Comparison of ENCODE assay signal across 8 mouse cellular contexts in the genomic region with DNA sequence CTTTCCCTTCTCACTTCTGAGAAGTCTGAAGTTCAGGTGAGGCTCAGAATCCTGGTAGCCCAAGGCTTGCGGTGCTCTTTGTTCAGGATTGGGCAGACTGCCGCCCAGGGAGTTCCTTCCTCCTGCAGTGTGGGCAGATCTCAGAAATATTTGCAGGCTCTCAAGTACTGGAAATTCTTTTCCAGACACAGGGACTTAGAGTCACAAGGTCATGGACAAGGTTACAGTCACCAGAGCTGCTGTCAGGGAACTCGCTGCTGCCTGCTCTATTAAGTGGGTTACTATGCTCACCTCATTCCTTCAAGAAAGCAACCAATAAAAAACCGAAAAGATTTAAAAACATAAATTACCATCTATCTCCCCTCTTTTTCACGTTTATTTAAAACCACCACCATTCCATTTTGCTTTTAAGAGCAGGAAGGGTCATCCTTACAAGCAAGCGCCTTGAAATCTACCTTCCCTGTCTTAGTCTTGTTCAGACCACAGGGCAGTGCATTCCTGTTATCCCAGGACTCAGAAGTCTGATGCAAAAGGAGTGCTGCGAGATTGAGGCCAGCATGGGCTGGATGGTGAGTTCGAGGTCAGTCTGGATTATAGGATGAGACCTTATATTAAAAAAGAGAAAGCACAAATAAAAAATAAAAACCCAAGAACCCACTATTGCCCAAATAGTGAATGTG. TPM values are rescaled to one million over a fixed set of nuclear protein-coding genes. Genes with fewer than 3 reads are reported as not detected.
A peak's percentile ranks its signal among the peaks of the same experiment; 100 is the strongest.
DNase-seq lines count a peak whose midpoint lies in the region; ATAC-seq and TF ChIP-seq lines count a peak whose summit lies in the region.

No protein-coding gene starts in this region.

- no peak overlapping the region for H3K27ac ChIP-seq in lung, postnatal 0 days (ENCODE audit: low read length)
- no peak overlapping the region for H3K27ac ChIP-seq in limb, embryonic 12.5 days
- no peak overlapping the region; the same call in 1 of the 2 replicates for H3K27ac ChIP-seq in stomach, embryonic 15.5 days

- peak overlapping the region; percentile 75 for H3K4me3 ChIP-seq in lung, postnatal 0 days (ENCODE audit: low read depth, low read length)
- H3K4me3 ChIP-seq in limb, embryonic 12.5 days (replicated peaks), result peak overlapping the region; percentile 91
- peak overlapping the region; percentile 87 for H3K4me3 ChIP-seq in stomach, embryonic 15.5 days (replicated peaks)

- H3K9ac ChIP-seq in lung, postnatal 0 days (replicated peaks; ENCODE audit: low read depth), result no peak overlapping the region
- no peak overlapping the region for H3K9ac ChIP-seq in limb, embryonic 12.5 days (replicated peaks)
- H3K9ac ChIP-seq in stomach, embryonic 15.5 days, result no peak overlapping the region

- TF ChIP-seq CTCF in lung, postnatal 0 days (IDR thresholded peaks at IDR 0.05), result no peak

- H3K36me3 ChIP-seq in lung, postnatal 0 days (ENCODE audit: insufficient read depth, low read length), result no peaks in the 10 kb centered on the region
- H3K36me3 ChIP-seq in limb, embryonic 12.5 days, result no peaks in the 10 kb centered on the region
- H3K36me3 ChIP-seq in stomach, embryonic 15.5 days, result no peaks in the 10 kb centered on the region

- intact Hi-C loops in left cerebral cortex, postnatal 36 days (cut with DNase I), result loop anchor here (5.0 kb wide), 4 partner anchors 52 to 178 kb away; no protein-coding TSS in a partner anchor

- no peak for TF ChIP-seq EP300 in lung, postnatal 0 days (IDR thresholded peaks at IDR 0.05)

- WGBS in lung, postnatal 0 days, result 44% methylated on average over 8 of the region's 8 CpGs
- 53% methylated on average over 8 of the region's 8 CpGs for WGBS in limb, embryonic 12.5 days
- WGBS in stomach, embryonic 15.5 days, result 49% methylated on average over 8 of the region's 8 CpGs

- peak; percentile 23; the same call in 1 of the 2 replicates for ATAC-seq in cerebellum, adult (ENCODE audit: insufficient number of reproducible peaks, low FRiP score, low TSS enrichment)
- peak; percentile 7; the same call in 1 of the 2 replicates for ATAC-seq in lung, postnatal 0 days
- no peak; the same call in 1 of the 2 replicates for ATAC-seq in limb, embryonic 12.5 days (ENCODE audit: insufficient number of reproducible peaks, insufficient read depth, low FRiP score, low TSS enrichment, low read depth)
- ATAC-seq in stomach, embryonic 15.5 days (ENCODE audit: insufficient read depth, low FRiP score, low read depth), result no peak

- no peaks in the 10 kb centered on the region for H3K27me3 ChIP-seq in lung, postnatal 0 days (replicated peaks; ENCODE audit: insufficient read depth, low read length)
- H3K27me3 ChIP-seq in limb, embryonic 12.5 days, result peaks cover 3% of the 10 kb centered on the region
- H3K27me3 ChIP-seq in stomach, embryonic 15.5 days (replicated peaks), result no peaks in the 10 kb centered on the region

- no peak for DNase-seq in cerebellum, postnatal 10 days
- peak; percentile 13 for DNase-seq in lung, postnatal 0 days (ENCODE audit: low spot score)
- no peak for DNase-seq in lung, postnatal 10 days
- no peak for DNase-seq in thymus, postnatal 0 days (ENCODE audit: low spot score)
- DNase-seq in left cerebral cortex, postnatal 36 days (ENCODE audit: low spot score in 2 of 2), result no peak

- H3K9me3 ChIP-seq in lung, postnatal 0 days (ENCODE audit: low read length), result no peaks in the 10 kb centered on the region
- H3K9me3 ChIP-seq in limb, embryonic 12.5 days, result no peaks in the 10 kb centered on the region
- no peaks in the 10 kb centered on the region for H3K9me3 ChIP-seq in stomach, embryonic 15.5 days

- peaks cover 10% of the 10 kb centered on the region; the same call in 1 of the 2 replicates for H3K4me1 ChIP-seq in lung, postnatal 0 days (ENCODE audit: insufficient read depth, low read depth, low read length)
- H3K4me1 ChIP-seq in limb, embryonic 12.5 days (replicated peaks), result peaks cover 21% of the 10 kb centered on the region
- H3K4me1 ChIP-seq in stomach, embryonic 15.5 days, result peaks cover 21% of the 10 kb centered on the region

- H3K4me2 ChIP-seq in lung, postnatal 0 days (replicated peaks; ENCODE audit: low read depth, low read length), result peak overlapping the region; percentile 97
- H3K4me2 ChIP-seq in limb, embryonic 12.5 days, result peak overlapping the region; percentile 98
- H3K4me2 ChIP-seq in stomach, embryonic 15.5 days, result peak overlapping the region; percentile 95

RNA-seq across cellular contexts. Expression of a gene that starts 0.6 kb away (rescaled TPM):
- polyA plus RNA-seq in lung, postnatal 0 days (2015; fragmentation: Nextera tagmentation; extraction: Ambion mirVana), result 54.3 and 66.2 TPM in 2 replicates
- polyA plus RNA-seq in limb, embryonic 12.5 days (2016; fragmentation: Nextera tagmentation; extraction: Ambion mirVana), result 56.7 and 64.3 TPM in 2 replicates
- 74.9 and 80.5 TPM in 2 replicates for polyA plus RNA-seq in stomach, embryonic 15.5 days (2015; fragmentation: Nextera tagmentation; extraction: Ambion mirVana)
- 70.9 and 73.9 TPM in 2 replicates for polyA plus RNA-seq in thymus, postnatal 0 days (2015; fragmentation: Nextera tagmentation; extraction: Ambion mirVana)
- total RNA-seq in left cerebral cortex, postnatal 36 days (2021), result 10 to 100 TPM; 45.4 to 49.7 TPM

Comparison
In these comparisons a context has a peak if more than half of its experiments do, and no peak if none do; other contexts are left out.
1. ATAC-seq: peak in cerebellum, adult (single experiment) and lung, postnatal 0 days (single experiment); none in limb, embryonic 12.5 days (single experiment) and stomach, embryonic 15.5 days (single experiment).
2. Peak in every context shown above with its lines, with median percentiles within 50 percentile points of each other: H3K4me2 ChIP-seq and H3K4me3 ChIP-seq.